Mouse (Mus musculus): ENCODE data around the gene Lingo3. TPM values are rescaled to one million over a fixed set of nuclear protein-coding genes. Genes with fewer than 3 reads are reported as not detected.
A peak's percentile ranks its signal among the peaks of the same experiment; 100 is the strongest.

The Lingo3 gene
- total RNA-seq, 2 experiments from 2014 or later: 10.9 to 11.3 TPM

- no peak for DNase-seq
- intact Hi-C loops (cut with DNase I): no loop called here
- no peak for TF ChIP-seq CTCF (IDR thresholded peaks at IDR 0.05)
- peak overlapping the region; percentile 28 for H3K27ac ChIP-seq
- no peak overlapping the region for H3K4me3 ChIP-seq
These were observed 14.6 kb upstream of the Lingo3 start for GRCm38 (mm10) chr10:80858350-80858935.

GRCm38 (mm10) chr10:80857848-80858247 is 14.0 kb upstream of the Lingo3 start:
- intact Hi-C loops (cut with DNase I): no loop called here
- no peak for TF ChIP-seq CTCF (IDR thresholded peaks at IDR 0.05)
- no peak for DNase-seq
- 0 out of 2 replicates have a peak overlapping the region, but pooled peaks have one; percentile 5 for H3K27ac ChIP-seq
- H3K4me3 ChIP-seq: no peak overlapping the region

GRCm38 (mm10) chr10:80857386-80857785 is 13.5 kb upstream of the Lingo3 start:
- Histone ChIP-seq H3K4me3 (no peak overlapping the region), H3K27ac (peak overlapping the region; percentile 5; the same call in 1 of the 2 replicates)
- no peak for TF ChIP-seq CTCF (IDR thresholded peaks at IDR 0.05)
- intact Hi-C loops (cut with DNase I): no loop called here
- no peak for DNase-seq

GRCm38 (mm10) chr10:80856908-80857307 is 13.1 kb upstream of the Lingo3 start:
- no peak for DNase-seq
- intact Hi-C loops (cut with DNase I): no loop called here
- peak overlapping the region; percentile 95; the same call in 1 of the 2 replicates for H3K27ac ChIP-seq
- H3K4me3 ChIP-seq: no peak overlapping the region
- TF ChIP-seq CTCF (IDR thresholded peaks at IDR 0.05): no peak

GRCm38 (mm10) chr10:80856267-80856666 is 12.4 kb upstream of the Lingo3 start:
- no peak for DNase-seq
- intact Hi-C loops (cut with DNase I): no loop called here
- no peak; the same call in 1 of the 2 replicates for TF ChIP-seq CTCF (IDR thresholded peaks at IDR 0.05)
- Histone ChIP-seq H3K27ac (peak overlapping the region; percentile 95), H3K4me3 (peak overlapping the region; percentile 93)

- Histone ChIP-seq H3K27ac (peak overlapping the region; percentile 95), H3K4me3 (peak overlapping the region; percentile 93)
- DNase-seq: no peak
- TF ChIP-seq CTCF (IDR thresholded peaks at IDR 0.05): no peak
- intact Hi-C loops (cut with DNase I): no loop called here
These were observed 11.9 kb upstream of the Lingo3 start for GRCm38 (mm10) chr10:80855749-80856073.

- TF ChIP-seq CTCF (IDR thresholded peaks at IDR 0.05): no peak
- DNase-seq: peak; percentile 98
- Histone ChIP-seq H3K27ac (peak within 1 kb of the TSS; percentile 95), H3K4me3 (peak within 1 kb of the TSS; percentile 93)
- intact Hi-C loops (cut with DNase I): no loop called here
These were observed 11.3 kb upstream of the Lingo3 start, which contains the start of the genes Lsm7 and Sppl2b for GRCm38 (mm10) chr10:80854913-80855748. Gene Lsm7 (minus strand): TSS chr10:80855209. Gene Sppl2b (plus strand): TSS chr10:80855275.

- TF ChIP-seq CTCF (IDR thresholded peaks at IDR 0.05): no peak
- DNase-seq: peak; percentile 86
These were observed 4.7 kb upstream of the Lingo3 start for GRCm38 (mm10) chr10:80848571-80848970.

GRCm38 (mm10) chr10:80845732-80846131 is 1.9 kb upstream of the Lingo3 start:
- DNase-seq: no peak
- H3K4me3 ChIP-seq: no peak overlapping the region
- H3K27ac ChIP-seq: no peak overlapping the region
- no peak for TF ChIP-seq CTCF (IDR thresholded peaks at IDR 0.05)
- intact Hi-C loops (cut with DNase I): no loop called here

More at GRCm38 (mm10) chr10:80848571-80848970, 4.7 kb upstream of the Lingo3 start:
- intact Hi-C loops (cut with DNase I): no loop called here
- Histone ChIP-seq H3K4me3 (peak overlapping the region; percentile 28; the same call in 1 of the 2 replicates), H3K27ac (peak overlapping the region; percentile 77)

- TF ChIP-seq CTCF (IDR thresholded peaks at IDR 0.05): no peak
- DNase-seq: no peak
- Histone ChIP-seq H3K4me3 (no peak overlapping the region), H3K27ac (peak overlapping the region; percentile 20; the same call in 1 of the 2 replicates)
- intact Hi-C loops (cut with DNase I): no loop called here
These were observed 1.3 kb upstream of the Lingo3 start for GRCm38 (mm10) chr10:80845055-80845693.

- no peak for TF ChIP-seq CTCF (IDR thresholded peaks at IDR 0.05)
- H3K4me3 ChIP-seq: peak overlapping the region; percentile 78
- intact Hi-C loops (cut with DNase I): no loop called here
- DNase-seq: no peak
- H3K27ac ChIP-seq: peak overlapping the region; percentile 79
These were observed 530 bp downstream of the Lingo3 start for GRCm38 (mm10) chr10:80843087-80843930.

GRCm38 (mm10) chr10:80842334-80842733 is 1.5 kb downstream of the Lingo3 start:
- no peak overlapping the region for H3K27ac ChIP-seq
- intact Hi-C loops (cut with DNase I): no loop called here
- no peak for DNase-seq
- H3K4me3 ChIP-seq: no peak overlapping the region
- TF ChIP-seq CTCF (IDR thresholded peaks at IDR 0.05): no peak
